Mouse (Mus musculus): Measurements from ENCODE around the gene Erich6b. TPM values are rescaled to one million over a fixed set of nuclear protein-coding genes. Genes with fewer than 3 reads are reported as not detected.

The Erich6b gene
- total RNA-seq (2021), result not detected

- DNase-seq (ENCODE audit: low spot score in 2 of 2), result no peak
- intact Hi-C loops (cut with DNase I), result loop anchor here (10.0 kb wide), 1 partner anchor 187 kb away; the partner anchor contains the start of gene Siah3
These were observed at the start of gene Erich6b for GRCm38 (mm10) chr14:75642080-75642479. Gene Erich6b (plus strand): TSS chr14:75642259.

DNA sequence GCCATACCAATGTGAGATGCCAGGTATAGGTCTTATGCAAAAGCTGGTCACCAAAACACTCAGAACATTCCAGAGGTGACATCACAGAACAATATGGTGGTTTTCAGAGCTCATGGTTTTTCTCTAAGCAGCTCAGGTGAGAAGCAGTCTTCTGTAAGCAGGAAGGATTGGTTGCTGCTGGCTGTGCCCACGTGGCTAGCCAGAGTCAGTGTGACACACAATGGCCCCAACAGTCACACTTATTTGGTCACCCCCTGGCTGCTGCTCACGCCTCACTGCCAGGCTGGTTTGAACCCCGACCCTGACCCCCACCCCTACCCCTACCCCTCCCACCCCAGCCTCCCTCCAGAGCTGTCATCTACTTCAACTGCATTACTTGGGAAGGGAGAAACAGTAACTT lies 49.1 kb upstream of the Erich6b start, which contains the start of gene Spert:
Gene Spert (minus strand): TSS at position 139 of the 400 bp plus-strand sequence.
- no peak for DNase-seq (ENCODE audit: low spot score in 2 of 2)
- intact Hi-C loops (cut with DNase I), result no loop called here

DNA sequence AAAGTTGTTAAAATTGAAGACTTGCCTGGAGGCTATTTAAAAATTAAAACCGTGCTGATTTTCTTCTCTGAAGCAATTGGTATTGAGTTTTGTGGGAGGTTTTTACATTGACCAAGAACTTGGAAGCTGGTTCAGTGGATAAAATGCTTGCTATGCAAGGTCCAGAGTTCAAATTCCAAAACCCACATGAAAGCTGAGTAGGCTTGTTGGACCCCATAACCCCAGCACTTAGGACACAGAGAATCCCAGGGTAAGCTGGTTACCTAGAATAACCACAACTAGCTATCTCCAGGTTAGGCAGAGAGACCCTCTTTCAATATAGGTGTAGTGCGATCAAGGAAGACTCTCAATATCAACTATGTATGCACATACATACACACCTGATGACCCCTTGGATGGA lies 32.9 kb upstream of the Erich6b start:
- no peak for DNase-seq (ENCODE audit: low spot score in 2 of 2)
- intact Hi-C loops (cut with DNase I), result no loop called here

DNA sequence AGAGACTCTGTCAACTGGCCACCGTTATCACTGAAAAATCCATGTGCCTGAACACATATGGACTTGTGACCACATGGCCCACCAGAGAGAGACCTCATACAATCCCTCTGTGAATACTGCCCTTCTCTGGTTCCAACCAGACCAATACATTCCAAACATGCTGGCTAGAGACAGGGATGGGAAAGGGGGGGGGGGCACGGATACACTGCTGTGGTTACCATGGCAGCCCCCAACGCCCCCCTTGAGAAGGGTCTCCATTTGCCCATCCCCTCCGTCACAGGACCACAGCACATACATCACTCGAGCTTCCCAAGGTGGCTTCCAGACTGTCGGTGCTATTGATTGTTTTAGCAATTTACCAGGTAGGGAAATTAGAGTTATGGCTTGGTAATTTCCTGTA lies 25.7 kb upstream of the Erich6b start:
- intact Hi-C loops (cut with DNase I), result no loop called here
- DNase-seq (ENCODE audit: low spot score in 2 of 2), result no peak

GRCm38 (mm10) chr14:75622984-75623383 lies 19.1 kb upstream of the Erich6b start:
- intact Hi-C loops (cut with DNase I), result no loop called here
- no peak for DNase-seq (ENCODE audit: low spot score in 2 of 2)

DNA sequence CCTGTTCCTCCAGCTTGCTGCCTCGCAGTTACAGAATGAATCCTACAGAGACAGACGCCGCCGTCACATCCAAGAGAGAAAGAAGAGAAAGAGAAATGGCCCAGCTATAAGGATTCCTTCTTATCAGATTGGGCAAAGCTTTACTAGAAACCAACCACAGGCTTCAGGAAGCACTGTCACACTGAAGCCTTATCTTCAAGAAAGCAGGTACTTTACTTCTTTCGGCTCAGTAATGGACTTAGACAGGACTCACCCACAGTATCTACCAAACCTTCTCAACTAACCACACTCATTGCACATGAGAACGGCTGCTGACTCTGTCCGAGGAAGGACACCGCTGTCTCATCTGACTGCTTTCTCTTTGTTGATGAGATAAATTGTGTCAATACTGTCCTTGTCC lies 13.2 kb upstream of the Erich6b start:
- no peak for DNase-seq (ENCODE audit: low spot score in 2 of 2)
- intact Hi-C loops (cut with DNase I), result no loop called here

DNA sequence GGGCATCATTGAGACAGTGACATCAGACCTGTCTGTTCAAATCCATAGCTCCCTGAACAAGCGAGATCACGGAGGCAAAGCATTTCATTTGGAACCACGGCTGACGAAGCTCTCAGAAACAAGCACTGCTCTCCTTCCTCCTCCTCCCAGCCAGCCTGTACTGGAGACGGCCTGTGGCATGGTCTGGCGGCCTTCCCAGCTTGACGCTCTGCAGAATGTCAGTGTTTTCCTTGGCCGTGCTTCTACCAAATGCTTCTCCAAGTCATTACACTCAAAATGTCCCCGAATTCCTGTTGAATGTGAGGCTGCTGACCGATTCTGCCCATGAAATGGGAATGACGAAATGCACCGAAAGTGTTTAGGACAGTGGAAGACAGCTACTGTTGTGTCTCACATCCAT lies 6.7 kb upstream of the Erich6b start:
- peak; percentile 30 to 31 for DNase-seq (ENCODE audit: low spot score in 2 of 2)

GRCm38 (mm10) chr14:75636107-75636506 lies 6.0 kb upstream of the Erich6b start:
- intact Hi-C loops (cut with DNase I), result no loop called here
- no peak for DNase-seq (ENCODE audit: low spot score in 2 of 2)

More for the DNA sequence above, 6.7 kb upstream of the Erich6b start:
- intact Hi-C loops (cut with DNase I), result no loop called here

- no peak for DNase-seq (ENCODE audit: low spot score in 2 of 2)
- intact Hi-C loops (cut with DNase I), result no loop called here
These were observed 4.4 kb upstream of the Erich6b start for GRCm38 (mm10) chr14:75637641-75638040.

- intact Hi-C loops (cut with DNase I), result loop anchor here (10.0 kb wide), 1 partner anchor 186 kb away; the partner anchor contains the start of gene Siah3
- no peak for DNase-seq (ENCODE audit: low spot score in 2 of 2)
These were observed 1.2 kb upstream of the Erich6b start for GRCm38 (mm10) chr14:75640846-75641245.

DNA sequence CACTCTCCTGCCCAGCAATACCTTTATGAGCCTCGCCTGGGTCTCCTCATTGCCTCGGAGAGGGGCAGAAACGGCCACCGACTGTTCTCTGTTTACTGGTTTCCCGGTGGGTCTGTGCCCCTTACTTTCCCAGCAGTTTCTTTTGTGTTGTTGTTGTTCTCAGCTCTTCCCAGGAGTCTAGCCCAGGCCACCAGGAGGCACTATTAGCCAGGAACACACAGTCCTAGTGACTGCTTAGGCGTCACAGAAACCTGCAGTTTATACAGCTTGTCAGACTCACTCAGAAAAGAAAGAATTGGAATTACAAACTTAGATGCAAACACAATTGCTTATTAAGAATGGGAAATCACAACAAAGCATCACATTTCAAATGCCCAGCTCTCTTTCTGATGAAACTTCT lies 690 bp upstream of the Erich6b start:
- DNase-seq (ENCODE audit: low spot score in 2 of 2), result no peak
- intact Hi-C loops (cut with DNase I), result loop anchor here (10.0 kb wide), 1 partner anchor 187 kb away; the partner anchor contains the start of gene Siah3

DNA sequence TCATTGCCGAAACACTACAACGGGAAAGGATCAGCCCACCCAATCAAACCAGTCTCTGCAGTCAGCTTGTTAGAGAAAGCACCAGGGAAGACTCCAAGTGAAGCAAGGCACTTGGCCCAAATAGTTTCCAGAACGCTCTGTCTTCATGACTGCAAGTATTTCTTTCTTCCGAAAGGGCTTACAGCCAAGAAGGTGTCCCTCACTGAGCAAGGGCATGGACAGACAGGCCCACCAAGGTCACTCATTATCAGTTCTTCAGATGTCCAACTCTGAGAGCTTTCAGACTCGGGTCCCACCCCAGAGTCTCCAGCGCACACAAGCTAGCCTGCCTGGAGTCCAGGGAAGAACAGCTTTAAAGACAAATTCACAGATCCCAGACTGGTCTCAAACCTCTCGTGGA lies 3.4 kb downstream of the Erich6b start:
- intact Hi-C loops (cut with DNase I), result loop anchor here (10.0 kb wide), 1 partner anchor 191 kb away; the partner anchor contains the start of gene Siah3
- DNase-seq (ENCODE audit: low spot score in 2 of 2), result no peak

- intact Hi-C loops (cut with DNase I), result loop anchor here (10.0 kb wide), 1 partner anchor 191 kb away; the partner anchor contains the start of gene Siah3
- no peak for DNase-seq (ENCODE audit: low spot score in 2 of 2)
These were observed 4.0 kb downstream of the Erich6b start for GRCm38 (mm10) chr14:75646060-75646459.

GRCm38 (mm10) chr14:75646968-75647829 lies 5.1 kb downstream of the Erich6b start:
- intact Hi-C loops (cut with DNase I), result loop anchor here (10.0 kb wide), 1 partner anchor 192 kb away; the partner anchor contains the start of gene Siah3
- DNase-seq (ENCODE audit: low spot score in 2 of 2), result no peak

DNA sequence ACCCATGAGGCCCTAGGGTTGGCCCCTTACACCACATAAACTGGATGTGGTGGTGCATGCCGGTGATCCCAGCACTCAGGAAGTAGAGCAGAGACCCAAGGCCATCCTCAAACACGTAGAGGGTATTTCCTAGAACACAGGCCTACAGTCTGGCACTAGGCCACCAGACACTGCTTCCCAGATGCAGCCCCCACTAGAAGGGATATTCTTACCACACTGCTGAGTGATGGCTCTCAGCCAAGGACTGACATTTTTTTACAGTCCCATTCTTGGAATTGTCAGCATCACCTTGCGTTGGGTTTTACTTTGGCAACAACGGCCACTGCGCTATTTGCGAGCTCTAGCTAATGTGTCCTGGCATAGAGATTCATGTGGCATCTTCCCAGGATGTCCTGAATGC lies 18.9 kb downstream of the Erich6b start:
- DNase-seq (ENCODE audit: low spot score in 2 of 2), result peak in 1 of 2 experiments; percentile 5
- intact Hi-C loops (cut with DNase I), result no loop called here

GRCm38 (mm10) chr14:75661548-75661947 lies 19.5 kb downstream of the Erich6b start:
- intact Hi-C loops (cut with DNase I), result no loop called here
- no peak for DNase-seq (ENCODE audit: low spot score in 2 of 2)

DNA sequence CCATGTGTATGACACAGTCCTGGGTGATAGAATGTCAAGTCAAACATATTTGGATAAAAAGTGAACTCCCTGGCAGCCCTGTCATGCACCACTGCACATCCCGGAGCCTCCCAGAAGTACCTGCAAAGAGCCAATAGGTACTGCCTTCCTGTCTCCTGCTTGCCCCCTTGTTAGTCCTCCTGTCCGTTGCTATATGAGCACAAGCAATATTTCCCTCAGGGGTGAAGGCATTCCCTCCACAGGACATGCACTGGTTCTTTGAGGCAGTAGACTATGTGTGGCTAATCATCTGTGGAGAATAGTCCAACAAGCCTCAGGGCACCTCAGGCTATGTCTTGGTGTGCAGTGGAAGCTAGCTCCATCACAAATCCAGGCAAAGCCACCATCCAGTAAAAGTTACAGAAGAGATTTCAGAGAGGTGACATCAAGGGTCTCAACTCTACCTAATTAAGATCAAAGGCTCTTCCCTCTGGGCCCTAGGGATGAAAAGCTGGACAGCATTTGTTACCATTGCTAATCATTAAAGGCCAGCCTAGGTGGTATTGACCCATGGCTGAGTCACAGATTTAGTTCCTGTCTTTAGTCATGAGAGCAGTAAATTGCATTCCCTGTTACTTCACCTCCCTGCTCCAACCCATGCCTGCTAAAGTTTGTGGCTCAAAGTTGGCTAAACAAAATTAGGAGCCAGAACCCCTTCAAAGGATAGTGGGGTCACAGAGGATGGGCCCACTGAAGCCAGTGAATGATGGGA lies 23.5 kb downstream of the Erich6b start:
- intact Hi-C loops (cut with DNase I), result no loop called here
- no peak for DNase-seq (ENCODE audit: low spot score in 2 of 2)

GRCm38 (mm10) chr14:75669085-75669645 lies 27.1 kb downstream of the Erich6b start:
- intact Hi-C loops (cut with DNase I), result no loop called here
- no peak for DNase-seq (ENCODE audit: low spot score in 2 of 2)

GRCm38 (mm10) chr14:75676316-75676715 lies 34.3 kb downstream of the Erich6b start:
- intact Hi-C loops (cut with DNase I), result no loop called here
- DNase-seq (ENCODE audit: low spot score in 2 of 2), result no peak

- intact Hi-C loops (cut with DNase I), result no loop called here
- DNase-seq (ENCODE audit: low spot score in 2 of 2), result no peak
These were observed 48.4 kb downstream of the Erich6b start for GRCm38 (mm10) chr14:75690428-75690827.

Data from left cerebral cortex, postnatal 36 days (tissue).